Mouse (Mus musculus) kidney, embryonic 15.5 days (tissue): ENCODE results near the gene Best3. TPM values are rescaled to one million over a fixed set of nuclear protein-coding genes. Genes with fewer than 3 reads are reported as not detected.
A peak's percentile ranks its signal among the peaks of the same experiment; 100 is the strongest.

Experiments used
- ATAC-seq: fragments of 200-750 bp; cut with Nextera tagmentation; replicated peaks from 2 replicates; pipeline ENCODE4 v1.8.0; 2017; ENCODE audit warnings: moderate TSS enrichment; ENCODE audit not compliant: low FRiP score
- H3K27ac ChIP-seq: fragments of 300-500 bp; sonication (generic); 2 replicates; pipeline ENCODE4 v1.5.1; 2015; ENCODE audit warnings: mild to moderate bottlenecking, inconsistent platforms
- H3K27me3 ChIP-seq: fragments of 300-500 bp; sonication (generic); 2 replicates; pipeline ENCODE4 v1.6.1; 2015; ENCODE audit warnings: inconsistent platforms
- H3K36me3 ChIP-seq: fragments of 300-500 bp; sonication (generic); 2 replicates; pipeline ENCODE4 v1.6.1; 2015; ENCODE audit warnings: inconsistent platforms
- H3K4me1 ChIP-seq: fragments of 300-500 bp; sonication (generic); 2 replicates; pipeline ENCODE4 v1.6.1; 2015; ENCODE audit warnings: inconsistent platforms
- H3K4me2 ChIP-seq: fragments of 300-500 bp; sonication (generic); 2 replicates; pipeline ENCODE4 v1.6.1; 2015; ENCODE audit warnings: moderate library complexity, mild to moderate bottlenecking, inconsistent platforms
- H3K4me3 ChIP-seq: fragments of 300-500 bp; sonication (generic); replicated peaks from 2 replicates; pipeline ENCODE4 v1.5.1; 2015; ENCODE audit warnings: mild to moderate bottlenecking, inconsistent platforms
- H3K9ac ChIP-seq: fragments of 300-500 bp; sonication (generic); 2 replicates; pipeline ENCODE4 v1.6.1; 2015; ENCODE audit warnings: mild to moderate bottlenecking, inconsistent platforms
- H3K9me3 ChIP-seq: fragments of 300-500 bp; sonication (generic); replicated peaks from 2 replicates; pipeline ENCODE4 v1.6.1; 2016; ENCODE audit warnings: inconsistent platforms
- WGBS: fragments of 180-500 bp; shearing (Covaris S2); methylation state at CpG from one replicate; pipeline ENCODE4 v1.1.7; 2015; ENCODE audit warnings: mixed read lengths; 5-methylcytosine and 5-hydroxymethylcytosine counted together
- polyA plus RNA-seq: library from polyadenylated mRNA; unstranded; fragments of >200 nt; fragmentation: Nextera tagmentation; extraction: Ambion mirVana; gene quantifications from 2 replicates; pipeline ENCODE4 v1.2.1, GENCODE M21; 2015

The Best3 gene
- polyA plus RNA-seq, 1 experiment from 2014 or later, result 0.30 TPM

GRCm38 (mm10) chr10:116980273-116980672, 5.8 kb upstream of the Best3 start:
- no peaks in the 10 kb centered on the region for H3K36me3 ChIP-seq
- H3K9me3 ChIP-seq, result no peaks in the 10 kb centered on the region
- no peak overlapping the region for H3K9ac ChIP-seq
- H3K4me3 ChIP-seq, result no peak overlapping the region
- H3K27me3 ChIP-seq, result no peaks in the 10 kb centered on the region
- WGBS, result 85% methylated on average over 4 of the region's 4 CpGs
- no peak overlapping the region for H3K27ac ChIP-seq
- H3K4me2 ChIP-seq, result no peak overlapping the region
- no peak for ATAC-seq
- peaks cover 11% of the 10 kb centered on the region for H3K4me1 ChIP-seq

DNA sequence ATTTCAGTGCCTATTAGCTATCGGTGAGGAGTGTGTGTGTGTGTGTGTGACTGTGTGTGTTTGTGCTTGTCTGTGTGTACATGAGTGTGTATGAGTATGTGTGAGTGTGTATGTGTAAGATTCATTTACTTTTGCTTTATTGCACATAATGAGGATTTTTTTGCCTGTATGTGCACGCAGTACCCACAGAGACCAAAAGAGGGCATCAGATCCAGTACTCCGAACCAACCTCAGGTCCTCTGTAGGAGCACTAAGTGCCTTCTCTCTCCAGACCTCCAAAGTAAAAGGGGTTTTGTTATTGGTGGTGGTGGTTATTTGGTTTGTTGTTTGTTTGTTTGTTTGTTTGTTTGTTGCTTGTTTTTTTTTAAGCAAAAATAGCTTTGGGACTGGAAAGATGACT, 5.2 kb upstream of the Best3 start:
- peaks cover 11% of the 10 kb centered on the region for H3K4me1 ChIP-seq
- no peaks in the 10 kb centered on the region for H3K9me3 ChIP-seq
- H3K9ac ChIP-seq, result no peak overlapping the region
- WGBS, result 78% methylated on average over 3 of the region's 3 CpGs
- H3K27ac ChIP-seq, result no peak overlapping the region
- no peaks in the 10 kb centered on the region for H3K27me3 ChIP-seq
- no peak overlapping the region for H3K4me3 ChIP-seq
- ATAC-seq, result no peak
- H3K4me2 ChIP-seq, result no peak overlapping the region
- H3K36me3 ChIP-seq, result no peaks in the 10 kb centered on the region

DNA sequence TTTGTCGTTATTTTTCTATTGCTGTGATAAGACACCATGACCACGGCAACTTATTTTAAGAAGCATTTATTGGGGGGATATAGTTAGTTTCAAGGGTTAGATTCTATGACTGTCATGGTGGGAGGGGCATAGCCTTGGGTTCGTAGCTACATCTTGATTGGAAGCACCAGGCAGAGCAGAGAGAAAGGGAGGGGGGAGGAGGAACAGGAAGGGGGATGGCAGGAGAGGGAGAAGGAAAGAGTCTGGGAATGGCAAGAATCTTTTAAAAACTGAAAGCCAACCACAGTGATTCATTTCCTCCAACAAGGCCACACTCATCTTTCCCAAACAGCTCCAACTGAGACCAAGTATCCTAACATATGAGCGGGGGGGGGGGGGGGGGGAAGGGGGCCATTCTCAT, 3.6 kb upstream of the Best3 start:
- no peaks in the 10 kb centered on the region for H3K9me3 ChIP-seq
- no peaks in the 10 kb centered on the region for H3K36me3 ChIP-seq
- H3K27ac ChIP-seq, result no peak overlapping the region
- no peak for ATAC-seq
- H3K4me3 ChIP-seq, result no peak overlapping the region
- H3K4me1 ChIP-seq, result peaks cover 13% of the 10 kb centered on the region
- 68% methylated on average over 3 of the region's 4 CpGs for WGBS
- no peak overlapping the region for H3K4me2 ChIP-seq
- H3K27me3 ChIP-seq, result no peaks in the 10 kb centered on the region
- no peak overlapping the region for H3K9ac ChIP-seq

GRCm38 (mm10) chr10:116984836-116985235, 1.3 kb upstream of the Best3 start:
- Histone ChIP-seq H3K4me2 (no peak overlapping the region), H3K36me3 (no peaks in the 10 kb centered on the region), H3K4me1 (peaks cover 9% of the 10 kb centered on the region), H3K4me3 (no peak overlapping the region), H3K27ac (no peak overlapping the region), H3K9me3 (no peaks in the 10 kb centered on the region), H3K9ac (no peak overlapping the region), H3K27me3 (no peaks in the 10 kb centered on the region)
- 76% methylated on average over 12 of the region's 12 CpGs for WGBS
- ATAC-seq, result no peak

GRCm38 (mm10) chr10:116993971-116994370, 7.9 kb downstream of the Best3 start:
- Histone ChIP-seq H3K4me3 (no peak overlapping the region), H3K4me2 (no peak overlapping the region), H3K9me3 (no peaks in the 10 kb centered on the region), H3K27ac (no peak overlapping the region), H3K9ac (no peak overlapping the region), H3K4me1 (peaks cover 11% of the 10 kb centered on the region), H3K27me3 (no peaks in the 10 kb centered on the region), H3K36me3 (no peaks in the 10 kb centered on the region)
- 84% methylated on average over 8 of the region's 8 CpGs for WGBS
- ATAC-seq, result no peak

DNA sequence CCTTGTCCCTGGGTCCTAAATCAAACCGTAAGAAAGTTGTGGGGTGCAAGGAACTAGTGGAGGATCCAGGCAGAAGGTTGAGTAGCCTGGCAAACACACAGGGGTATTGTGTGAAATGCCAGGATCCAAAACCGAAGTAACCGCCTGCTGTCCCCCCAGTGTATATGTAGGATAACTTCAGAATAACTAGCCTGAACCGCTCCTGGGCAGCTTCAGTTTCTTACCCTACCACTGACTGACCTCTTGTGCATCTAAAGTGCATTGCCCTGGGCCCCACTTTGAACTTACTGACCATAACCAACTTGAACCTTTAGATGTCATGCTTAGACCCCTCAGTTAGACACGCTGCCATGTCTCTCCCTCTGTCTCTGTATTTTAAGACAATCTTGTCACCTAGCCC, 9.0 kb downstream of the Best3 start:
- Histone ChIP-seq H3K27me3 (no peaks in the 10 kb centered on the region), H3K9ac (no peak overlapping the region), H3K4me1 (peaks cover 11% of the 10 kb centered on the region), H3K27ac (no peak overlapping the region), H3K4me2 (no peak overlapping the region), H3K4me3 (no peak overlapping the region), H3K9me3 (no peaks in the 10 kb centered on the region), H3K36me3 (no peaks in the 10 kb centered on the region)
- no peak for ATAC-seq
- 81% methylated on average over 5 of the region's 5 CpGs for WGBS

GRCm38 (mm10) chr10:116995584-116996235, 9.6 kb downstream of the Best3 start:
- no peak overlapping the region for H3K9ac ChIP-seq
- ATAC-seq, result no peak
- H3K4me2 ChIP-seq, result no peak overlapping the region
- no peak overlapping the region for H3K4me3 ChIP-seq
- no peaks in the 10 kb centered on the region for H3K27me3 ChIP-seq
- 73% methylated on average over 6 of the region's 6 CpGs for WGBS
- H3K4me1 ChIP-seq, result peaks cover 11% of the 10 kb centered on the region
- H3K9me3 ChIP-seq, result no peaks in the 10 kb centered on the region
- no peaks in the 10 kb centered on the region for H3K36me3 ChIP-seq
- H3K27ac ChIP-seq, result 0 out of 2 replicates have a peak overlapping the region, but pooled peaks have one; percentile 14

DNA sequence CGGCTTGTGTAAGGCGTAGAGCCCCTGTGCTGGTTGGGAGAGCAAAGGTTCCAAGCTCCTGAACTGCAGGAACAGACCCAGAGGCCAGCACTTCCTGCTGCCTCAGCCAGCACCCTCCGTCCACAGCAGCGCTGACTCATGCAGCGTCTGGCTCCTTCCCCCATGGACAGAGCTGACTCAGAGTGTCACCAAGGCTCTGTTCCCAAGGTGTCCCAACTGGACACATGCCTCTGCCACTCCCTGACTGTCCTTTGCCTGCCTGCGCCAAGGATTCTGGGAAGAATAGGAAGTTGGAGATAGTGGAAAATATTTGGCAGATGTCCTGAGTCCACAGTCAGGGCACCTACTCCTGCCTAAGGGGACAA, 10.1 kb downstream of the Best3 start:
- H3K36me3 ChIP-seq, result no peaks in the 10 kb centered on the region
- WGBS, result 58% methylated on average over 6 of the region's 6 CpGs
- peaks cover 11% of the 10 kb centered on the region for H3K4me1 ChIP-seq
- no peak overlapping the region for H3K9ac ChIP-seq
- no peak overlapping the region for H3K4me2 ChIP-seq
- no peaks in the 10 kb centered on the region for H3K27me3 ChIP-seq
- H3K9me3 ChIP-seq, result no peaks in the 10 kb centered on the region
- no peak overlapping the region for H3K27ac ChIP-seq
- no peak overlapping the region for H3K4me3 ChIP-seq
- ATAC-seq, result peak; percentile 74; the same call in 1 of the 2 replicates

GRCm38 (mm10) chr10:116998716-116999455, 12.8 kb downstream of the Best3 start:
- H3K27me3 ChIP-seq, result no peaks in the 10 kb centered on the region
- H3K4me2 ChIP-seq, result no peak overlapping the region
- no peak overlapping the region for H3K27ac ChIP-seq
- 78% methylated on average over 17 of the region's 17 CpGs for WGBS
- H3K4me1 ChIP-seq, result peaks cover 11% of the 10 kb centered on the region
- ATAC-seq, result no peak
- H3K4me3 ChIP-seq, result no peak overlapping the region
- H3K36me3 ChIP-seq, result no peaks in the 10 kb centered on the region
- H3K9ac ChIP-seq, result no peak overlapping the region
- no peaks in the 10 kb centered on the region for H3K9me3 ChIP-seq

DNA sequence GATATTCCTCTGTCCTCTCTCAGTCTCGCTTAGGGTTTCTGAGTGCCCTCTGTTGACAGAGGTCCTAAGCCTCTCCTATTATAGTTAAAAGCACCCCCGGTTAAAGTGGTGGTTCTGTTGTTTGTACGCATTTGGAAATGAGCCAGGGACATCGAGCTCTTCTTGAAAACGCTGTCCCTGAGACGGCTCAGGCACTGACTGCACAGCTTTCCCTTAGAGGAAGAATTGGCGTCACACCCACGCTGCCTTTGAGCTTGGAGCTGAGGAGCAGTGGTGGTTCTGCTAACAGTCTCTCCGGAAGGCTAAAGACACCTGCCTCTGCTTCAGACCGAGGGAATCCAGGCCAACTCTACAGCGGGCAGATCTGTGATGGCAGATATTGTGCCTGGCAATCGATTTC, 14.9 kb downstream of the Best3 start:
- no peak overlapping the region for H3K27ac ChIP-seq
- no peak overlapping the region for H3K4me2 ChIP-seq
- H3K9me3 ChIP-seq, result no peaks in the 10 kb centered on the region
- no peaks in the 10 kb centered on the region; the same call in 1 of the 2 replicates for H3K27me3 ChIP-seq
- no peak overlapping the region for H3K4me3 ChIP-seq
- H3K36me3 ChIP-seq, result no peaks in the 10 kb centered on the region
- no peak for ATAC-seq
- no peak overlapping the region for H3K9ac ChIP-seq
- peaks cover 19% of the 10 kb centered on the region for H3K4me1 ChIP-seq
- WGBS, result 74% methylated on average over 12 of the region's 12 CpGs

DNA sequence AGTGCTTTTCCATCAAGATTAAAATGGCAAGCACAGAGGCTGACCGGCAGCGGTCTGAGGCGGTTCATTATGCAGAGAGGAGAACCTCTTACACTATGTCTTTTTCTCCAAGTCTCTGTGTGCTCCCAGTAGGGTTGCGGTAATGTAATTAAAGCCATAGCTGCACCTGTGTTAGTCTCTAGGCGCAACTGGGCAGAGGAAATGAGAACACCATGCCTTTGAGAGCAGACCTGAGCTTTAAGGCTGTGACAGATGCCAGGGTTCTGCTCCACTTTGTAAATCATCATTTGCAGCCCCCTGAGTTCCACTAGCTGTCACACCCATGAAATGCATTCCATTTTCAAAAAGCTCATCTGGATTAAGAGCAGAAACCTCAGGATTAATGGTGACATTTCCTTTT, 18.6 kb downstream of the Best3 start:
- no peaks in the 10 kb centered on the region for H3K36me3 ChIP-seq
- no peaks in the 10 kb centered on the region; the same call in 1 of the 2 replicates for H3K27me3 ChIP-seq
- no peak overlapping the region for H3K4me3 ChIP-seq
- no peaks in the 10 kb centered on the region for H3K9me3 ChIP-seq
- no peak overlapping the region for H3K27ac ChIP-seq
- H3K9ac ChIP-seq, result no peak overlapping the region
- no peak overlapping the region for H3K4me2 ChIP-seq
- WGBS, result 79% methylated on average over 5 of the region's 5 CpGs
- H3K4me1 ChIP-seq, result peaks cover 23% of the 10 kb centered on the region
- ATAC-seq, result no peak

DNA sequence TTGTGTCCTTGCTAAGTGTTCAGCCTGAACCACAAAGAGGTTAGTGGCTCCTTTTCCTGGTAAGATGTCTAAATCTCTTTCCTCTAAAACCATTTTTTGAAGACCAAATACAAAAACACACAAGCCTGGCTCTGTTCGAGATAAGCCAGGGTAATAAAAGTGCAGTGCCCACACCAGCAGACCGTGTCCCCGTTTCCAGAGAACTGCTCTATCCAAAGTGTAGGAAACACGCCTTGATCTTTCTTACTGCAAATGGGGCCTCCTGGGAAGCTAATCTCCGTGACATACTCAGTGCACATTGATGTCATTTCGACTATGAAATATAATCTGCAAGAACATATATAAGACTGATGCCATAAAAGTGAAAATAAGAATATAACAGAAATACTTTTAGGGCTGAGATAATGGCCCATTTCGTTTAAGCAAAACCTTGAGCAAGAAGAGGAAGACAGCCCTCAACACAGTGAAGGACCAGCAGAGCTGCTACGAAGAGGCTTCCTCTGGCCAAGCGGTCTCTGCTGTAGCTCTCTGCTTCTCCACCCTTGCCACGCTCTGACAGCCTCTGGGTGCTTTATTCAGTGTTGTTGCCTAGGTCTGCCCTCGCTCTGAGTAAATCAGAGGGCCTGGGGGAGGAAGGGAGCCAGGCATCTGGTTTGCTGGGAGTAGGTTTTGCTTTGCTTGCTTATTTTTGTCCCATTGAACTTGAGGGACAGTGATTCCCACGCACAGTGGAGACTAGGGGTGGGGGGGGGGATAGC, 19.8 kb downstream of the Best3 start:
- Histone ChIP-seq H3K27me3 (no peaks in the 10 kb centered on the region; the same call in 1 of the 2 replicates), H3K9ac (no peak overlapping the region), H3K27ac (peak overlapping the region; percentile 15; the same call in 1 of the 2 replicates), H3K4me1 (peaks cover 24% of the 10 kb centered on the region), H3K36me3 (no peaks in the 10 kb centered on the region), H3K4me3 (no peak overlapping the region), H3K4me2 (no peak overlapping the region), H3K9me3 (no peaks in the 10 kb centered on the region)
- WGBS, result 36% methylated on average over 12 of the region's 12 CpGs
- ATAC-seq, result peak; percentile 64; the same call in 1 of the 2 replicates
